Mouse (Mus musculus) liver, adult (tissue): ENCODE results near the gene Stx11.

Source experiments
- GATA4 ChIP-seq: IDR thresholded peaks from 2 replicates; pipeline ENCODE4 v1.6.1; 2014; ENCODE audit warnings: mild to moderate bottlenecking, low read length; ENCODE audit not compliant: insufficient replicate concordance

The Stx11 gene

GRCm38 (mm10) chr10:12964151-12965075 lies at the start of gene Stx11:
Gene Stx11 (minus strand): TSS chr10:12964298.
- no peak for TF ChIP-seq GATA4

GRCm38 (mm10) chr10:13008737-13009121 lies 44.6 kb upstream of the Stx11 start:
- TF ChIP-seq GATA4, result no peak

GRCm38 (mm10) chr10:13007876-13008736 lies 44.0 kb upstream of the Stx11 start:
- TF ChIP-seq GATA4, result no peak

- TF ChIP-seq GATA4, result no peak
Measured at GRCm38 (mm10) chr10:13005043-13005442, 40.9 kb upstream of the Stx11 start, which contains the start of gene Sf3b5. Gene Sf3b5 (plus strand): TSS chr10:13005343.

- no peak for TF ChIP-seq GATA4
Measured at GRCm38 (mm10) chr10:12996736-12997477, 32.8 kb upstream of the Stx11 start.

GRCm38 (mm10) chr10:12993411-12994039 lies 29.4 kb upstream of the Stx11 start:
- no peak for TF ChIP-seq GATA4

GRCm38 (mm10) chr10:12991953-12992352 lies 27.9 kb upstream of the Stx11 start:
- TF ChIP-seq GATA4, result no peak

- no peak for TF ChIP-seq GATA4
Measured at GRCm38 (mm10) chr10:12986943-12987342, 22.8 kb upstream of the Stx11 start.

GRCm38 (mm10) chr10:12986485-12986884 lies 22.4 kb upstream of the Stx11 start:
- no peak for TF ChIP-seq GATA4

- no peak for TF ChIP-seq GATA4
Measured at GRCm38 (mm10) chr10:12985028-12985427, 20.9 kb upstream of the Stx11 start.

- TF ChIP-seq GATA4, result no peak
Measured at GRCm38 (mm10) chr10:12983516-12983915, 19.4 kb upstream of the Stx11 start.

- TF ChIP-seq GATA4, result no peak
Measured at GRCm38 (mm10) chr10:12981071-12981470, 17.0 kb upstream of the Stx11 start.

- no peak for TF ChIP-seq GATA4
Measured at GRCm38 (mm10) chr10:12977787-12978212, 13.7 kb upstream of the Stx11 start.

- TF ChIP-seq GATA4, result no peak
Measured at GRCm38 (mm10) chr10:12976552-12976951, 12.5 kb upstream of the Stx11 start.
